Mouse (Mus musculus) kidney, postnatal 36 days (tissue): ENCODE data around the gene Cdk1.
"Not testable (repeated sequence)": the region's sequence is repeated elsewhere in the genome, so short reads cannot be mapped to it uniquely, and the experiment has no call there.

ENCODE experiments used
- DNase-seq, 2 experiments: peaks; one replicate each; pipeline ENCODE4 v3.0.0; 2021 to 2022; ENCODE audit warnings: mixed read lengths in 2 of 2

The Cdk1 gene

GRCm38 (mm10) chr10:69352212-69353085, at the start of gene Cdk1:
Cdk1 (minus strand) TSS chr10:69352938.
- peak; percentile 97 to 98 for DNase-seq

GRCm38 (mm10) chr10:69399814-69400385, 47.2 kb upstream of the Cdk1 start:
- DNase-seq: peak in 1 of 2 experiments; percentile 46

GRCm38 (mm10) chr10:69398763-69399590, 46.2 kb upstream of the Cdk1 start, which contains the start of gene Ank3:
Ank3 (plus strand) TSS chr10:69398773.
- peak; percentile 61 to 78 for DNase-seq

GRCm38 (mm10) chr10:69398197-69398762, 45.5 kb upstream of the Cdk1 start:
- peak in 1 of 2 experiments; percentile 27 for DNase-seq

- DNase-seq: no peak
Observed at GRCm38 (mm10) chr10:69389511-69389910, 36.8 kb upstream of the Cdk1 start.

- DNase-seq: no peak
Observed at GRCm38 (mm10) chr10:69386767-69387166, 34.0 kb upstream of the Cdk1 start.

GRCm38 (mm10) chr10:69385136-69385535, 32.4 kb upstream of the Cdk1 start:
- no peak for DNase-seq

GRCm38 (mm10) chr10:69384640-69385039, 31.9 kb upstream of the Cdk1 start:
- no peak for DNase-seq

- DNase-seq: no peak
Observed at GRCm38 (mm10) chr10:69383186-69383585, 30.4 kb upstream of the Cdk1 start.

GRCm38 (mm10) chr10:69375154-69375553, 22.4 kb upstream of the Cdk1 start:
- DNase-seq: peak in 1 of 2 experiments; percentile 18

GRCm38 (mm10) chr10:69373796-69374550, 21.2 kb upstream of the Cdk1 start:
- no peak for DNase-seq

GRCm38 (mm10) chr10:69372061-69372460, 19.3 kb upstream of the Cdk1 start:
- no peak for DNase-seq

GRCm38 (mm10) chr10:69371441-69371840, 18.7 kb upstream of the Cdk1 start:
- DNase-seq: peak; percentile 19 to 74

GRCm38 (mm10) chr10:69369321-69369720, 16.6 kb upstream of the Cdk1 start:
- no peak for DNase-seq

- DNase-seq: peak in 1 of 2 experiments; percentile 16
Observed at GRCm38 (mm10) chr10:69366877-69367387, 14.2 kb upstream of the Cdk1 start.

GRCm38 (mm10) chr10:69366208-69366607, 13.5 kb upstream of the Cdk1 start:
- DNase-seq: peak in 1 of 2 experiments; percentile 23

GRCm38 (mm10) chr10:69359666-69360065, 6.9 kb upstream of the Cdk1 start:
- DNase-seq: no peak

GRCm38 (mm10) chr10:69353086-69353479, 345 bp upstream of the Cdk1 start:
- DNase-seq: not testable (repeated sequence)

GRCm38 (mm10) chr10:69351842-69352211, 911 bp downstream of the Cdk1 start:
- DNase-seq: peak in 1 of 2 experiments; percentile 4

GRCm38 (mm10) chr10:69351071-69351841, 1.5 kb downstream of the Cdk1 start:
- DNase-seq: peak in 1 of 2 experiments; percentile 27

GRCm38 (mm10) chr10:69348206-69348605, 4.5 kb downstream of the Cdk1 start:
- no peak for DNase-seq
